Mouse (Mus musculus) MEL-GATA-1-ER (cell line): ENCODE measurements around the gene Grin1.

ENCODE experiments used
- DNase-seq: peaks from one replicate; pipeline ENCODE4 v3.0.0-alpha.2; 2012; ENCODE audit warnings: low read depth; ENCODE audit errors: extremely low read depth

Grin1 gene

GRCm38 (mm10) chr2:25318119-25318966 lies 644 bp downstream of the Grin1 start:
- DNase-seq, result no peak

- DNase-seq, result no peak
Measured at GRCm38 (mm10) chr2:25311491-25311891, 7.5 kb downstream of the Grin1 start.

GRCm38 (mm10) chr2:25310969-25311368 lies 8.0 kb downstream of the Grin1 start:
- no peak for DNase-seq

GRCm38 (mm10) chr2:25310180-25310579 lies 8.8 kb downstream of the Grin1 start:
- DNase-seq, result no peak

GRCm38 (mm10) chr2:25305587-25306359 lies 13.2 kb downstream of the Grin1 start:
- no peak for DNase-seq

GRCm38 (mm10) chr2:25304657-25305541 lies 14.1 kb downstream of the Grin1 start:
- no peak for DNase-seq

- no peak for DNase-seq
Measured at GRCm38 (mm10) chr2:25303931-25304656, 14.9 kb downstream of the Grin1 start.

GRCm38 (mm10) chr2:25303452-25303851 lies 15.5 kb downstream of the Grin1 start:
- DNase-seq, result no peak

- DNase-seq, result no peak
Measured at GRCm38 (mm10) chr2:25298046-25298445, 20.9 kb downstream of the Grin1 start.

GRCm38 (mm10) chr2:25297093-25297492 lies 21.9 kb downstream of the Grin1 start:
- no peak for DNase-seq

- no peak for DNase-seq
Measured at GRCm38 (mm10) chr2:25293706-25294105, 25.3 kb downstream of the Grin1 start.

GRCm38 (mm10) chr2:25292856-25293255 lies 26.1 kb downstream of the Grin1 start:
- DNase-seq, result no peak

GRCm38 (mm10) chr2:25292054-25292544 lies 26.9 kb downstream of the Grin1 start:
- DNase-seq, result no peak

GRCm38 (mm10) chr2:25291184-25292053 lies 27.6 kb downstream of the Grin1 start:
- DNase-seq, result no peak

- no peak for DNase-seq
Measured at GRCm38 (mm10) chr2:25290816-25291130, 28.2 kb downstream of the Grin1 start.

- no peak for DNase-seq
Measured at GRCm38 (mm10) chr2:25290101-25290815, 28.7 kb downstream of the Grin1 start.

GRCm38 (mm10) chr2:25289651-25290050 lies 29.3 kb downstream of the Grin1 start, which contains the start of gene Lrrc26:
TSS of gene Lrrc26 (plus strand) at chr2:25289915.
- DNase-seq, result no peak

GRCm38 (mm10) chr2:25288734-25289345 lies 30.1 kb downstream of the Grin1 start:
- DNase-seq, result no peak
